Mouse (Mus musculus) neural tube, embryonic 12.5 days (tissue): ENCODE data around the gene Atp4a. TPM values are rescaled to one million over a fixed set of nuclear protein-coding genes. Genes with fewer than 3 reads are reported as not detected.
"Not testable (repeated sequence)": the region's sequence is repeated elsewhere in the genome, so short reads cannot be mapped to it uniquely, and the experiment has no call there.

ENCODE experiments used
- ATAC-seq: fragments of 200-750 bp; cut with Nextera tagmentation; 2 replicates; pipeline ENCODE4 v1.8.0; 2017; ENCODE audit warnings: low read depth, mild to moderate bottlenecking, moderate TSS enrichment, moderate library complexity; ENCODE audit not compliant: low FRiP score
- H3K27ac ChIP-seq: fragments of 300-500 bp; sonication (generic); 2 replicates; pipeline ENCODE4 v1.5.1; 2016
- H3K27me3 ChIP-seq: fragments of 300-500 bp; sonication (generic); replicated peaks from 2 replicates; pipeline ENCODE4 v1.6.1; 2016; ENCODE audit warnings: mild to moderate bottlenecking
- H3K36me3 ChIP-seq: fragments of 300-500 bp; sonication (generic); 2 replicates; pipeline ENCODE4 v1.6.1; 2016; ENCODE audit warnings: mild to moderate bottlenecking
- H3K4me1 ChIP-seq: fragments of 300-500 bp; sonication (generic); 2 replicates; pipeline ENCODE4 v1.6.1; 2016
- H3K4me2 ChIP-seq: fragments of 300-500 bp; sonication (generic); replicated peaks from 2 replicates; pipeline ENCODE4 v1.6.1; 2016; ENCODE audit warnings: mild to moderate bottlenecking
- H3K4me3 ChIP-seq: fragments of 300-500 bp; sonication (generic); 2 replicates; pipeline ENCODE4 v1.5.1; 2016
- H3K9ac ChIP-seq: fragments of 300-500 bp; sonication (generic); 2 replicates; pipeline ENCODE4 v1.6.1; 2016; ENCODE audit warnings: mild to moderate bottlenecking
- H3K9me3 ChIP-seq: fragments of 300-500 bp; sonication (generic); 2 replicates; pipeline ENCODE4 v1.6.1; 2016; ENCODE audit warnings: mild to moderate bottlenecking
- WGBS: fragments of 180-500 bp; shearing (Covaris S2); methylation state at CpG from one replicate; pipeline ENCODE4 v1.1.7; 2016; 5-methylcytosine and 5-hydroxymethylcytosine counted together
- polyA plus RNA-seq: library from polyadenylated mRNA; unstranded; fragments of >200 nt; fragmentation: Nextera tagmentation; extraction: Ambion mirVana; gene quantifications from 2 replicates; pipeline ENCODE4 v1.2.1, GENCODE M21; 2016

Gene Atp4a
- polyA plus RNA-seq, 1 experiment from 2014 or later: 2.0 TPM

GRCm38 (mm10) chr7:30707441-30707840 is 4.6 kb upstream of the Atp4a start:
- Histone ChIP-seq H3K9ac (no peak overlapping the region), H3K4me2 (no peak overlapping the region), H3K4me1 (no peaks in the 10 kb centered on the region), H3K4me3 (no peak overlapping the region), H3K27ac (no peak overlapping the region), H3K9me3 (no peaks in the 10 kb centered on the region), H3K36me3 (no peaks in the 10 kb centered on the region), H3K27me3 (no peaks in the 10 kb centered on the region)
- WGBS: 92% methylated on average over 1 of the region's 1 CpGs
- ATAC-seq: no peak

- Histone ChIP-seq H3K4me2 (peak overlapping the region; percentile 59), H3K9ac (no peak overlapping the region), H3K36me3 (no peaks in the 10 kb centered on the region), H3K27me3 (peaks cover 29% of the 10 kb centered on the region; the same call in 1 of the 2 replicates), H3K4me1 (peaks cover 5% of the 10 kb centered on the region; the same call in 1 of the 2 replicates), H3K4me3 (peak overlapping the region; percentile 25), H3K9me3 (no peaks in the 10 kb centered on the region), H3K27ac (no peak overlapping the region)
- peak; percentile 85 for ATAC-seq
- 3% methylated on average over 43 of the region's 43 CpGs for WGBS
These were observed 5.2 kb downstream of the Atp4a start for GRCm38 (mm10) chr7:30717006-30717715.

- no peaks in the 10 kb centered on the region for H3K36me3 ChIP-seq
- ATAC-seq: peak; percentile 42
- H3K4me3 ChIP-seq: peak overlapping the region; percentile 20
- H3K4me2 ChIP-seq: peak overlapping the region; percentile 59
- WGBS: 9% methylated on average over 14 of the region's 14 CpGs
- H3K9ac ChIP-seq: no peak overlapping the region
- no peak overlapping the region for H3K27ac ChIP-seq
- peaks cover 29% of the 10 kb centered on the region; the same call in 1 of the 2 replicates for H3K27me3 ChIP-seq
- H3K9me3 ChIP-seq: no peaks in the 10 kb centered on the region
- H3K4me1 ChIP-seq: peaks cover 5% of the 10 kb centered on the region; the same call in 1 of the 2 replicates
These were observed 5.7 kb downstream of the Atp4a start for GRCm38 (mm10) chr7:30717716-30718046.

GRCm38 (mm10) chr7:30719669-30720068 is 7.7 kb downstream of the Atp4a start:
- ATAC-seq: no peak
- no peaks in the 10 kb centered on the region for H3K9me3 ChIP-seq
- no peak overlapping the region for H3K27ac ChIP-seq
- peaks cover 29% of the 10 kb centered on the region; the same call in 1 of the 2 replicates for H3K27me3 ChIP-seq
- no peak overlapping the region for H3K4me3 ChIP-seq
- H3K36me3 ChIP-seq: no peaks in the 10 kb centered on the region
- H3K9ac ChIP-seq: no peak overlapping the region
- H3K4me1 ChIP-seq: peaks cover 5% of the 10 kb centered on the region; the same call in 1 of the 2 replicates
- WGBS: 90% methylated on average over 5 of the region's 5 CpGs
- no peak overlapping the region for H3K4me2 ChIP-seq

GRCm38 (mm10) chr7:30721286-30721685 is 9.3 kb downstream of the Atp4a start:
- no peaks in the 10 kb centered on the region for H3K9me3 ChIP-seq
- H3K27ac ChIP-seq: no peak overlapping the region
- no peak overlapping the region for H3K4me3 ChIP-seq
- WGBS: 65% methylated on average over 7 of the region's 7 CpGs
- no peak for ATAC-seq
- H3K27me3 ChIP-seq: peaks cover 25% of the 10 kb centered on the region; the same call in 1 of the 2 replicates
- H3K4me2 ChIP-seq: no peak overlapping the region
- peaks cover 3% of the 10 kb centered on the region; the same call in 1 of the 2 replicates for H3K36me3 ChIP-seq
- H3K4me1 ChIP-seq: peaks cover 5% of the 10 kb centered on the region; the same call in 1 of the 2 replicates
- no peak overlapping the region for H3K9ac ChIP-seq

GRCm38 (mm10) chr7:30723274-30723953 is 11.4 kb downstream of the Atp4a start:
- Histone ChIP-seq H3K27me3 (0 out of 2 replicates have a peak, but pooled peaks cover 5% of the 10 kb centered on the region), H3K4me1 (peaks cover 5% of the 10 kb centered on the region), H3K36me3 (peaks cover 3% of the 10 kb centered on the region; the same call in 1 of the 2 replicates), H3K4me3 (no peak overlapping the region), H3K9me3 (no peaks in the 10 kb centered on the region), H3K27ac (no peak overlapping the region), H3K4me2 (no peak overlapping the region), H3K9ac (no peak overlapping the region)
- WGBS: 78% methylated on average over 6 of the region's 6 CpGs
- ATAC-seq: no peak

- no peak for ATAC-seq
- Histone ChIP-seq H3K27ac (no peak overlapping the region), H3K9ac (peak overlapping the region; percentile 77)
These were observed 16.2 kb downstream of the Atp4a start for GRCm38 (mm10) chr7:30728214-30728613.

GRCm38 (mm10) chr7:30728739-30729395 is 16.9 kb downstream of the Atp4a start:
- H3K9me3 ChIP-seq: no peaks in the 10 kb centered on the region
- peak overlapping the region; percentile 64 for H3K4me3 ChIP-seq
- H3K36me3 ChIP-seq: peaks cover 20% of the 10 kb centered on the region
- H3K27me3 ChIP-seq: no peaks in the 10 kb centered on the region
- 0 out of 2 replicates have a peak overlapping the region, but pooled peaks have one; percentile 15 for H3K27ac ChIP-seq
- peak overlapping the region; percentile 62 for H3K4me2 ChIP-seq
- H3K9ac ChIP-seq: peak overlapping the region; percentile 77
- ATAC-seq: peak; percentile 39
- WGBS: 8% methylated on average over 26 of the region's 26 CpGs
- H3K4me1 ChIP-seq: peaks cover 16% of the 10 kb centered on the region

More at GRCm38 (mm10) chr7:30728214-30728613, 16.2 kb downstream of the Atp4a start:
- Histone ChIP-seq H3K4me3 (no peak overlapping the region), H3K27me3 (no peaks in the 10 kb centered on the region), H3K4me2 (peak overlapping the region; percentile 62), H3K36me3 (peaks cover 14% of the 10 kb centered on the region), H3K9me3 (no peaks in the 10 kb centered on the region), H3K4me1 (peaks cover 16% of the 10 kb centered on the region)
- WGBS: 92% methylated on average over 6 of the region's 6 CpGs

- under 1% methylated on average over 60 of the region's 60 CpGs for WGBS
- peak; percentile 98 for ATAC-seq
These were observed 17.5 kb downstream of the Atp4a start, which contains the start of gene Tmem147 for GRCm38 (mm10) chr7:30729396-30730063. Gene Tmem147 (minus strand): TSS chr7:30729540.

GRCm38 (mm10) chr7:30730064-30730722 is 18.2 kb downstream of the Atp4a start:
- WGBS: 20% methylated on average over 20 of the region's 22 CpGs
- not testable (repeated sequence) for H3K9me3 ChIP-seq, H3K27me3 ChIP-seq, ATAC-seq
- Histone ChIP-seq H3K4me1 (peaks cover 16% of the 10 kb centered on the region), H3K27ac (peak overlapping the region; percentile 83), H3K36me3 (peaks cover 29% of the 10 kb centered on the region), H3K9ac (peak overlapping the region; percentile 77), H3K4me2 (peak overlapping the region; percentile 62), H3K4me3 (peak overlapping the region; percentile 64)

More at GRCm38 (mm10) chr7:30729396-30730063, 17.5 kb downstream of the Atp4a start, which contains the start of gene Tmem147:
- Histone ChIP-seq H3K27ac (peak within 1 kb of the TSS; percentile 83), H3K4me2 (peak within 1 kb of the TSS; percentile 62), H3K9ac (peak within 1 kb of the TSS; percentile 77), H3K9me3 (no peaks in the 10 kb centered on the region), H3K4me3 (peak within 1 kb of the TSS; percentile 64), H3K27me3 (no peaks in the 10 kb centered on the region), H3K36me3 (peaks cover 24% of the 10 kb centered on the region), H3K4me1 (peaks cover 16% of the 10 kb centered on the region)

GRCm38 (mm10) chr7:30736211-30736610 is 24.2 kb downstream of the Atp4a start:
- Histone ChIP-seq H3K9ac (no peak overlapping the region), H3K9me3 (no peaks in the 10 kb centered on the region), H3K36me3 (peaks cover 69% of the 10 kb centered on the region), H3K27me3 (no peaks in the 10 kb centered on the region), H3K4me1 (no peaks in the 10 kb centered on the region), H3K4me2 (no peak overlapping the region), H3K4me3 (no peak overlapping the region), H3K27ac (no peak overlapping the region)
- WGBS: 90% methylated on average over 3 of the region's 3 CpGs
- ATAC-seq: no peak
